Mouse (Mus musculus) kidney, adult 2 months (tissue): Measurements from ENCODE around the gene Elfn2. TPM values are rescaled to one million over a fixed set of nuclear protein-coding genes. Genes with fewer than 3 reads are reported as not detected.

Source experiments
- DNase-seq: peaks from one replicate; pipeline ENCODE4 v3.0.0; 2021
- H3K27ac ChIP-seq: fragments of 200-500 bp; 2 replicates; pipeline ENCODE4 v1.5.1; 2012; ENCODE audit warnings: low read depth, low read length, control low read depth, inconsistent platforms; ENCODE audit not compliant: insufficient read depth
- H3K27me3 ChIP-seq: fragments of 200-500 bp; replicated peaks from 2 replicates; pipeline ENCODE4 v1.6.1; 2012; ENCODE audit warnings: mild to moderate bottlenecking, moderate library complexity, low read length, inconsistent platforms; ENCODE audit not compliant: control insufficient read depth, insufficient read depth
- H3K36me3 ChIP-seq: fragments of 200-500 bp; 2 replicates; pipeline ENCODE4 v1.6.1; 2012; ENCODE audit warnings: mild to moderate bottlenecking, moderate library complexity, low read length, inconsistent platforms; ENCODE audit not compliant: control insufficient read depth, insufficient read depth
- H3K4me1 ChIP-seq: fragments of 200-500 bp; 2 replicates; pipeline ENCODE4 v1.6.1; 2011; ENCODE audit warnings: low read length; ENCODE audit not compliant: control insufficient read depth, insufficient read depth
- H3K4me3 ChIP-seq: fragments of 200-500 bp; 2 replicates; pipeline ENCODE4 v1.5.1; 2011; ENCODE audit warnings: mild to moderate bottlenecking, low read depth, low read length, control low read depth; ENCODE audit not compliant: insufficient read depth
- CTCF ChIP-seq: fragments of 200-500 bp; conservative IDR thresholded peaks from 2 replicates; pipeline ENCODE4 v1.5.1; 2011; ENCODE audit warnings: low read depth, mild to moderate bottlenecking, control low read depth, low read length, moderate library complexity, mixed read lengths; ENCODE audit not compliant: insufficient read depth, insufficient read length
- POLR2A ChIP-seq: fragments of 200-500 bp; IDR thresholded peaks from one replicate; pipeline ENCODE4 v1.6.1; 2011; ENCODE audit warnings: low read depth, low read length, control low read depth
- WGBS: fragments of 180-500 bp; shearing (Covaris S2); methylation state at CpG from one replicate; pipeline ENCODE4 v1.1.7; 2018; 5-methylcytosine and 5-hydroxymethylcytosine counted together
- polyA plus RNA-seq: library from polyadenylated mRNA; depleted of rRNA; stranded (reverse); fragments of >200 nt; gene quantifications from 2 replicates; pipeline ENCODE4 v1.2.3, GENCODE M21; 2012

Elfn2 gene
- polyA plus RNA-seq, 1 experiment, result 0.03 TPM

DNA sequence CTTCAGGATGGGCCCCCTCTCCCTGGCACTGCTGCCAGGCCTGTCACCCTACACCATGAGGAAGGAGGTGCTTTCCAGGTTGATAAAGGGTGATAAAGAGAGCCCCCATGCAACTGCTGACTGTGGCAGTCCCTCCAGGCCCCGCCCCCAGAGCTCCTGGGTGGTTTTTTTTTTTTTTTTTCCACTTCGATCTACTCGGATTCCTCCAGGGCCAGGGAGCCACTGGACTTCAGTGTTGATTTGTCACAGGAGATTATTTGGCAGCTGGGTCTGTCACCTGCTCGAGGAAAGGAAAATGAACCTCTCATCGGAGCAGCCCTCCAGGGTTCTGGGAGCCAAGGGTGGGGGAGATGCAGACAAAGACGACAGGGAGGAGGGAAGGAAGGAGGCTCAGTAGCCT lies 74.9 kb downstream of the Elfn2 start:
- Histone ChIP-seq H3K36me3 (no peaks in the 10 kb centered on the region), H3K27ac (no peak overlapping the region), H3K27me3 (no peaks in the 10 kb centered on the region), H3K4me1 (no peaks in the 10 kb centered on the region), H3K4me3 (no peak overlapping the region)
- WGBS, result 17% methylated on average over 6 of the region's 6 CpGs
- no peak for TF ChIP-seq POLR2A
- TF ChIP-seq CTCF, result no peak
- DNase-seq, result no peak

GRCm38 (mm10) chr15:78635231-78635630 lies 83.3 kb downstream of the Elfn2 start:
- WGBS, result 20% methylated on average over 7 of the region's 7 CpGs
- no peaks in the 10 kb centered on the region for H3K4me1 ChIP-seq
- H3K27me3 ChIP-seq, result no peaks in the 10 kb centered on the region
- H3K27ac ChIP-seq, result no peak overlapping the region
- no peak for DNase-seq
- H3K4me3 ChIP-seq, result no peak overlapping the region
- H3K36me3 ChIP-seq, result no peaks in the 10 kb centered on the region
- TF ChIP-seq CTCF, result no peak
- TF ChIP-seq POLR2A, result no peak

DNA sequence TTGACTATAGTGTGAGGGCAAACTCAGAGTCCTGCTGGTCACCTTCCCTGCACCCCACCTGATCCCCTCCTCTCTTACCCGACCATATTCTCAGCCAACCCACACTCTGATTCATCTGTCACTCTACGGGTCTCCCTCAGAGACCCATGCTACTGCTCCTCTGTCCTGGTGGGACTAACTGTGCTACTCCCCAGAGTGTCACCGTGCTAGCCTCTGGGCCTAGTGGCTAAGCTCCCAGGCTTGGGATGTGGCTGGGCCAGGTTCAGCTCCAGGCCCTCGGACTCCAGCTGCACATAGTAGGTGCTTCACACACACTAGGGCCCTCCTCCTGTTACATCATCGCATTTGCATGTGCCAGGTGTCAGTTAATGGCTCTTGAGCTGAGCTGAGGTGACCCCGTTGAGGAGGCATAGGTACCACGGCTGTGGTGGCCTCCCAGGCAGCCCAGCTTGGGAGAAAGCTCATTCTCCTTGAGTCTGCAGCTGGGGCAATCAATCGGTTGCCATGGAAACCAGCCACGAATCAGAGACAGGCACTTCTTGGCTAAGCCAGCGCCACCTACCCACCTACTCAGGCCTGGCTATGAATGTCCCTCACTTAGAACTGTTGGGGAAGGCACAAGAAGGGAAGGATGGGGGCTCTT lies 84.4 kb downstream of the Elfn2 start:
- no peaks in the 10 kb centered on the region for H3K27me3 ChIP-seq
- DNase-seq, result no peak
- TF ChIP-seq POLR2A (no peak), CTCF (no peak)

GRCm38 (mm10) chr15:78633413-78633812 lies 85.2 kb downstream of the Elfn2 start:
- no peak for TF ChIP-seq CTCF
- no peak for TF ChIP-seq POLR2A
- WGBS, result 85% methylated on average over 5 of the region's 5 CpGs
- H3K27ac ChIP-seq, result no peak overlapping the region
- no peak for DNase-seq
- no peaks in the 10 kb centered on the region for H3K4me1 ChIP-seq
- no peak overlapping the region for H3K4me3 ChIP-seq
- no peaks in the 10 kb centered on the region for H3K36me3 ChIP-seq
- no peaks in the 10 kb centered on the region for H3K27me3 ChIP-seq

More for the DNA sequence above, 84.4 kb downstream of the Elfn2 start:
- no peaks in the 10 kb centered on the region for H3K4me1 ChIP-seq
- H3K36me3 ChIP-seq, result no peaks in the 10 kb centered on the region
- no peak overlapping the region for H3K27ac ChIP-seq
- no peak overlapping the region for H3K4me3 ChIP-seq
- WGBS, result 48% methylated on average over 10 of the region's 10 CpGs

GRCm38 (mm10) chr15:78632387-78632786 lies 86.2 kb downstream of the Elfn2 start:
- Histone ChIP-seq H3K4me3 (no peak overlapping the region), H3K4me1 (no peaks in the 10 kb centered on the region), H3K27ac (no peak overlapping the region), H3K27me3 (no peaks in the 10 kb centered on the region), H3K36me3 (no peaks in the 10 kb centered on the region)
- TF ChIP-seq CTCF, result no peak
- TF ChIP-seq POLR2A, result no peak
- no peak for DNase-seq
- WGBS, result 81% methylated on average over 2 of the region's 2 CpGs

- 88% methylated on average over 13 of the region's 13 CpGs for WGBS
- TF ChIP-seq POLR2A (no peak), CTCF (no peak)
These were observed 92.3 kb downstream of the Elfn2 start for GRCm38 (mm10) chr15:78626285-78626684.

GRCm38 (mm10) chr15:78624961-78625360 lies 93.6 kb downstream of the Elfn2 start:
- H3K4me1 ChIP-seq, result no peaks in the 10 kb centered on the region
- TF ChIP-seq CTCF (no peak), POLR2A (no peak)
- H3K4me3 ChIP-seq, result no peak overlapping the region
- 66% methylated on average over 3 of the region's 3 CpGs for WGBS
- peak overlapping the region; percentile 4 for H3K27ac ChIP-seq
- H3K36me3 ChIP-seq, result no peaks in the 10 kb centered on the region
- DNase-seq, result no peak
- no peaks in the 10 kb centered on the region for H3K27me3 ChIP-seq

More at GRCm38 (mm10) chr15:78626285-78626684, 92.3 kb downstream of the Elfn2 start:
- H3K27me3 ChIP-seq, result no peaks in the 10 kb centered on the region
- no peak overlapping the region for H3K4me3 ChIP-seq
- H3K36me3 ChIP-seq, result no peaks in the 10 kb centered on the region
- H3K4me1 ChIP-seq, result no peaks in the 10 kb centered on the region
- DNase-seq, result no peak
- H3K27ac ChIP-seq, result no peak overlapping the region
